Mouse (Mus musculus): ENCODE data around the gene Ralgapa2.

The Ralgapa2 gene

DNA sequence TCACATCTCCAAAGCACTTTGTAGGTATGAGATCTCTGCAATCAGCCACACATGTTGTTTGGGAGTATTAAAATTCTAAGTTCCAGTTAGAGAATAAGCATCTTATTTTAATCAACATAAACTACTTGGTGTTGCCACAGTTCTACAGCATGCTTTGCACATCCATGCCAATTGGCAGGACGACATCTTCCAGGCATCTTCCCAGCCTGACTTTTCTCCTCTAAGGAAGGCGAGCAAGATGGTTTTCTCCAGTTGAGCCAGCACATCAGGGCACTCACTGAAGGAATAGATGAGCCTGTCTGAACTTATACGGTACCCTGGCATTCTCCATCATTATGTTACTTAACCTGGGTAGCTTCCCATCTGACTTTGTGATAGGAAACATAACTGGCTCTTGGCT is 83.4 kb downstream of the Ralgapa2 start:
- in situ Hi-C loops (cut with MseI, MboI): no loop called here

DNA sequence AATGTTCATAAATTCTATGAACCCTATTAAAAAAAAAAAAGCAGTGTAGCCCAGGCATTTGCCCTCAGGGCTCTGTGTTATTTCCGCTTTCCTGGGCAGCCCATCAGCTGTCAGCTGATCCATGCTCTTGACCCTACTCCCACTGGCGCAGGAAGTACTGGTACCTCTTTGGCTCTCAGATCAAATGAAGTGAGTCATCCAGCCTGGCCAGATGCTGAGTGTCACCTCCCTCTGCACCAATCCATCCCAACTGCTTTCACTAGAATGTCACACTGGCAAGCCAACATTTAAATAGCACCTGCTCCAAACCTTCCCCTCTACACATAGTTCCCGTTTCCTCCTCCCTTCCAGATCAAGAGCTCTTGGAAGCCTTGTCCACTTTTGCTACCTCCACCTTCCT is 84.8 kb downstream of the Ralgapa2 start:
- in situ Hi-C loops (cut with MseI, MboI): no loop called here

DNA sequence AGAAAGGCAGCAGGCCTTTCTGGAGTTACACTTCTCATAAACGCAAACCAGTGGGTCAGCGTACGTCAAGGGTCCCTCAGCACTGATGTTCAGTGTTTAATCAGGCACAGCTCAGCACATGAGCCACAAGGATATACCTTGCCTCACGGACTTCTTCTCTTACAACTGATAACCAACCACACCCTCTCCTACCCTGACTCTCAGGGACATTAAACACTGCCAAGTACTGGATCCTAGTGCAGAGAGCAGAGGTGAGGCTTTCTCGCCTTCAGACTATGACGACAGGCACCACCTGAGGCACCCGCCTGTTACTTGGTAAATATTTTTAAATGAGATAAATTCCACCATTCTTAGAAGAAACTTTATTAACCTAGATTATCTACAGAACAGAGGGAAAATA is 85.8 kb downstream of the Ralgapa2 start:
- in situ Hi-C loops (cut with MseI, MboI): no loop called here

DNA sequence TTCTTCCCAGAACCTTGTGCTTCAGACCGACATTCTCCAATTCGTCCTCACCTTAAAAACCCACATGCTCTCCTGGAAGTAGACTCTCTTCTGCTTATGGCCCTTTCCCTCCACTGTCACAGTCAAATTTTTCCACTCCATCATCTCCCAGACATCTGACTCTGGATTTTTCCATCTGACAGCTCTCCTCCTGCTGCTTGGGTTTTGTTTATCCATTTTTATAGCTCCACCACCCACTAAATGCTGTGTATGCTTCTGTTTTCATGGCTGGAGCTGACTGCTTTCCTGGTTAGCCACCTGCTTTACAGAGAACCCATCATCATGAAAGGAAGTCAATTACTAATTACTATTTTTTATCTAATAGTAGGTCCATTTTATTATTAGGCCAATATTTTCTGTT is 86.9 kb downstream of the Ralgapa2 start:
- in situ Hi-C loops (cut with MseI, MboI): no loop called here

DNA sequence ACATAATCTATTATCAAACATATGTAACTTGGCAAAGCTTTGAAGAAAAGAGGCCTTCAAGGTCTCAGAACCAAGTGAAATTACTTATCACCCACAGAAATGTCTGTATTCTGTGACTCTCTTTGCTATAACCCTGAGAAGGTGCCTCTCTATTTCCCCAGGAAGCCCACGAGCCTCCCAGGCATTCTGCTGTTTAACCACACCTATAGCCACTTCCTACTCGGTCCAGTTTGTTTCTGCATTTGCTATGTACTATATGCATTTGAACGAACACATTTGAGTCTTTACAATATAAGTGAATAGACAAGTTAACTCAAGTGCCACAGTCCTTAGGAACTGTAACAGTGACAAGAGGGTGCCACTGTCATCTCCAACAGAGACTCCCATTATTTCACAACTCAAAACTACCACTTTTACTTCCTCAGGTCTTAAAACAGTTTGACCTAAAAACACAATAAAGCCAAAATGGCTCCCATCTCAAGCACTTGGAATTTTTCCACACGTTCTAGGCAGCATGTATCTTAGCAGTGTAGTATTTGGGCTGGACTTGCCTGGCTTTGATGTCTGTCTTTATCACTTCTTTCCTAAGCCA is 88.3 kb downstream of the Ralgapa2 start:
- in situ Hi-C loops (cut with MseI, MboI): no loop called here

DNA sequence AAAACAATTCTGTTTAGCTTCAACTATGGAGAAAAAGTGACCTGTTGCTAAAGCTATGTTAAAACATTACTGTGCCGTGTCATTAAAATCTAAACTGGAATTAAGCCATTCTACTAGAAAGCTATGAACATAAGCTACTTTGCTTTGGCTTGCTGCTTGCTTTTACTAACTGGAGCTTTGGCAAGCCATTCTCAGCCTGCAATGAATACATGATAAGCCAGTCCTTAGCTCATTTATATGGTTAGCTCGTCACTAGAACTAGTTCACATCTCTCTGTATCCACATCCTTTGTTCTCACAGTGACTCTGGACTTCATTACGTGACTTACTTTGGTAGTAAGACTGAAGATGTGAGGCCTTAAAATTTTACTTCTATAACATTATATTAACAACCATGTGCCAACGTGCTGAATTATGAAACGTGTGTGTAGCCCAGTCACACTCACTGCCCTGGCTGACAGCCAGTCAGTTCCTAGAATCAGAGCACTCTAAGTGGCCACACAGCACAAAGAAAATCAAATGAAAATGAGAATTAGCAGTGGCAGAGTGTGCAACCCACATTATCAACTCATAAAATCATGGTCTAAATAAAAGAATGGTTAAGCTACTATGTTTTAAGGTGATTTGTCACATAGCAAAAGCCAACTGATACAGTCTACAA is 89.0 kb downstream of the Ralgapa2 start:
- in situ Hi-C loops (cut with MseI, MboI): no loop called here

DNA sequence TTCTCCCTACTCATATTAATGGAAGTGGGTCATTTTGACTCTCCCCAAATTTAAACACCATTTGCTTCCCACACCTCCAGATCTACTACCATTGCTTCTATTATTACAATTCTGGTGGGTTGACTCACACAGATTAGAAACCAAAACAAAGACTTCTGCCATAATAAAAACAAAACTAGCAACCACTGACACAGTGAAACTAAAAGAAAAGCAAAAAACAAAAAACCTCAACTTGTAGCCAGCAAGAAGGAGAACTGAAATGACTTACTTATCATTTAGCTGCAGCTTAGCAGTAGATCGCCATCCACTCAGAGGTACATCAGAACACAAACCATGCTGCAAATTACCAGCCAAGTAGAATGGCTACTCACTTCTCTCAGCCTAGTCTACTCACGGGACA is 95.9 kb downstream of the Ralgapa2 start:
- in situ Hi-C loops (cut with MseI, MboI): no loop called here

DNA sequence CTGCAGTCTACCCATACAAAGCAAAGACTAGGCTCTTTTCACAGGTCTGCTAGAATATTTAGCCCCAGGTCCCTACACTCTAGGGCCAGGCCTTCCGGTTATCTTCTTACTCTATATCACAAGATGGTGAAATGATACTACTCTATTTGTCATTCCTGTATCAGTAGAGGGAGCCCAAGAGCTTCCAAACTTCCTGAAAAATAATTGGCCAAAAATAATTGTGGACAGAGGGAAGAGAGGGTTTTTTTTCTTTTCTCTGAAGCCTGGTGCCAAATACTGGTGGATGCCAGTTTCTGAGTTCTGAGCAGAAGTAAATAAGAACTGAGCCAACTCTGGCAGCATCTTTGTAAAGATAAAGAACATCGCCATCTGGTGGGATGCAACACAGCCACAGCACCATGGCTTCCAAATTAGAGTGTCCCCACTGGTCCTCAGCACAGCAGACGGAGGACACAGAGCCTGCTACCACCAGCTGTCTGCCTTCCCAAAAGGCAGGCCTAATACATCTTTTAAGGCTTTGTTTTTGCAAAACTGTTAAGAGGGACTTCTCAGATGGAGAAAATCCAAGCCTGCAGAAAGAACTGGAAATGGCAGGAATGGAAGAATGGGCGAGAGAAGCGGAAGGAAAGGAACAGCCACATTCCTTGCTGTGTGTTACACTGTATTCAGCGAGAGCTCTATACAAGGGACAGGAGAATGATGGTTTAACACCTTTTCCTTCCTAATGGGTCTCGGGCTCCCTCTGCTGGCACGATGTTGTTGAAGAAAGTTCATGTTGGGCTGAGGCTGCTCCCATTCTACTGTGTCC is 97.5 kb downstream of the Ralgapa2 start:
- in situ Hi-C loops (cut with MseI, MboI): no loop called here

DNA sequence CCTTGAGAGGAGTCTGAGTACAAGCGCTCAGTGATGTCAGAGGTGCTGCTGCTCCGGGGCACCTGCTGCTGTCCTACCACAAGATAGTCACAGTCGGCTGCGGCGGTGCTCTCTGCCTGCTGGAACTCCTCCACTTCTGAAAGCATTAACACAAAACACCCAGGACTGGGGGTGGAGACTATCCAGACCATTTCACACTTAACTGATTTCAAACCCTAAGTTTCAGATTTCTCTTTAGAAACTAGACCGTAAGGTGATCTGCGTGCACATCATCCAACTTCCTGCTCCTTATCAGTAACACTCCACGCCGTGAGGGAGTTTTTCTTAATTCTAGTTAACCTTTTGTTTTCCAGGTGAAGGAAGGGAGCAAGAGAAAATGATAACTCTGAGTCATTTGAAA is 99.4 kb downstream of the Ralgapa2 start:
- in situ Hi-C loops (cut with MseI, MboI): no loop called here

DNA sequence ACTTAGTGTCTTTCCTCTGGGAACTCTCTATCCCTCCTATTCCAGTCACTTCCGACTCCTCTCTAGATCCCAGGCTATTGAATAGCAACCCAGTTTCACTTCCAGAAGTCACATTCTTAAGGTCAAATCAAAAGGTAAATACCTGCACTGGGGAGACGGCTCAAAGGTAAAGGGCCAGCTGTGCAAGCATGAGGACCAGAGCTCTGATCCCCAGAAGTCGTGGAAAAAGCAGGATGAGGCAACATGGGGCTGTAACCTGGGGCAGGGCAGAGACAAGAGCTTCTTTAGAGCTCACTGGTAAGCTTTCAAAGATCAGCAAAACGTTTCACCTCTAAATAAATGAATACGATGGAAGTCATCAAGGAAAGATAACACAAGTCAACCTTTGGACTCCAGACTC is 100.2 kb downstream of the Ralgapa2 start:
- in situ Hi-C loops (cut with MseI, MboI): no loop called here

DNA sequence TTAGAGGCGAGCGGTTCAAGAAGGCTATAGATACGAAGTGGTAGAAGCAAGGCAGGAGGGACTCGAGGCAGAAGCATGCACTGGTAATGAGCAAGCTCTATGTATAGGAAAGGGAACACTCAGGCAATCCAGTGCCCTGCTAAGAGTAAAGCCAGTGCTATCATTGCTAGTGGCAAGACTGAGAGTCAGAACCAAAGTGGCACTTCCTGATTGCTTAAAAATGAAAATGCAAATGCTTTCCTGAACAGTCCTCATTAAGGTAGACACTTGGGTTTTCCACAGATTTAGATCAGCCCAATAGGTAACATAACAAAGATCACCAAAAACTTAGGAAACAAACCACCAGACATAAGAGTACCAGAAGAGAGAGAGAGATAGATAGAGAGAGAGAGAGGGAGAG is 105.1 kb downstream of the Ralgapa2 start:
- in situ Hi-C loops (cut with MseI, MboI): no loop called here

DNA sequence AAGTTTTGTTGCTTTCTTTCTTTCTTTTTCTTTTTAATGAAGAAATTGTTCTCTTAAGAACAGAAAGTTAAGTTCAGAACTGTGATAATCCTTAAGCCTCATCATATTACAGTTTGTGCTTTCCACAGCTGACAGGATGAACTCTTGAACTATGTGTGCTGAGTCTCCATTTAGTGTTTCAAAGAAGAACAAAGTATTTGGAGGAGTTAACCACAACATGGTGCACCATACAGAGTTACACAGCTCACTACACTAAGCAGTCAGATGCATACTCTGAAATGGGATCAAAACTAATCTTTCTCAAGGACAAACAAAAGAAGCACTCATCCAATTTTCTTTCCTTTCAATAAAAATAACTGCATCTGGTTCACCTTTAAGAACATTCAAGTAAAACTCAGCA is 110.6 kb downstream of the Ralgapa2 start:
- in situ Hi-C loops (cut with MseI, MboI): no loop called here

DNA sequence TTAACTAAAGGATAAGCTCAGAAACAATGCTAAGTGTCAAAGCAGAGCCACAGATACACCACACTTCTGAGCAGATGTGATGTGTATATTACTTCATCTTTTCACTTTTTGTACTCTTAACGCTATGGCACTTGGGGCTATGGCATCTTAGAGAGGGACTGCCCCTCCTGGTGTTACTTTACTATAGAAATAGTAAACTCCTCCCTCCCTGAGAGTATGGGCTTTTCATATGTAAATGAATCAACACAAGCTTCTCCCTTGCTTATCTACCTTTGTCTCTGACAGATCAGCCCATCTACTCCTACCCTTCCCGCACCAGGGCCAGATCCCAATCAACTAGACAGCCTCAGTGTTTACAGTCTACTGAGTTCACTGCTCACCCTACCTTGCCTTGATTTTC is 111.4 kb downstream of the Ralgapa2 start:
- in situ Hi-C loops (cut with MseI, MboI): no loop called here

DNA sequence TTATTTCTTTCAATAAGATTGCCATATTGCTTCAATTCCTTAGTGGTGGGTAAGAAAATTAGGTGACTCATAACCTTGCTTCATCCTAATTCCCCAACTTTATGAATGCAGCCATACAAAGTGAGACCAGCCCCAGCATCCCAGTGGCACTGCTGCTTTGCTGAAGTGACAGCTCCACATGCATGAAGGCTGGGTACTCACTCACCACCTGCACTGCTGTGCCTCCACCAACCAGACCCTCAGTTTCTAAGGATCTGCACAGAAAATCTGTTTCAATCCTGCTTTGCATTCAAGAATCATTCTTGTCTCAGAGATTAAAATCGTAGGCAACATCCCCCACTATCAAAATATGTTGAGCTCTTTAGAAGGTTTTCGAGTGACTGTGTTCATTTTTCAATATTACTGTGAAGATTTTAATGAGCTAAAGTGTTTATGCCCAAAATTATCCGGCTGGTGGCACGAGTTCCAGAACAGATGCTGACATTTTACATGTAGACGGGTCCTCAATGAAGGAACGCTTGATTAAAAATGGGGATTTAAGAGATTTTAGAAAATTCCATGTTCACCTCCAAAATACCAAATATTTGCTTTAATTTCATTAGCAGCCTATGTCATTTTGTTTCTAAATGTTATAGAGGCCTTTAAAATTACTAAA is 113.8 kb downstream of the Ralgapa2 start:
- in situ Hi-C loops (cut with MseI, MboI): loop anchor here (25.0 kb wide), 1 partner anchor 436 kb away; no protein-coding TSS in a partner anchor

DNA sequence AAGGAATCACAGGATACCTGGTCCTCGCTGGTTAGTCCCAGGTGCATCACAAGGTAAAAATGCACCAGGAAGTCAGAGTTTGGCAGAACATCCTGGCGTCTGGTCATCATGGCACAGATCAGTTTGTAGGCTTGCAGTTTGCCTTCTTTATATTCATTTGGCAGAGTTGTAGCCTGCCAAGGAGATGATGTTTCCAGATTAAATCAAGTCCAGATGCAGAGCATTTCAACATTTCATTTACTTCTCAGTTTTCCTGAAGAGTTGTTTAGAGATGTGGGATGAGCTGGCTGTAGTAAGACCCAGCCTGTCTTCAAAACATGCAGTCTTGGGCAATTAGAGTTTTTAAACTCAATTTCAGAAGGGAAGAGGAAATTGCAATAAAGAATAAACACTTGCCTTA is 124.9 kb downstream of the Ralgapa2 start:
- in situ Hi-C loops (cut with MseI, MboI): loop anchor here (25.0 kb wide), 1 partner anchor 425 kb away; no protein-coding TSS in a partner anchor

DNA sequence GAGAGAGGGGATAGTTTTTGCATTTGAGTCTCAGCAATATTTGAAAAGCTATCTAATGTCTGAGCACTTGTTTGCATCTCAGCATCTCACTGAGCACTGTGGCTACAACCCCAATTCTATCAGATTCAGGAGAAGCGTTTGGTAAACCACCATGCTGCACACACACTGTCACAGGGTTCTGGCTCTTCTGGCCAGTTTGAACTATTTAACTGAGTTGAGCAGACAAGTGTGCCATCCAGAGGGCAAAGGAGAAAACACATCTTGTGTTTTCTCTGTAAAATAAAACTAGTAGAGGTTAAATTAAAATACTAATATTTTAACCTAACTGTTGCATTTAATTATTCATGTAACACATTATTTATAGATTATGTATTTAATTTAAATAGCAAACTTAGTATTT is 127.6 kb downstream of the Ralgapa2 start:
- in situ Hi-C loops (cut with MseI, MboI): loop anchor here (25.0 kb wide), 1 partner anchor 422 kb away; no protein-coding TSS in a partner anchor

DNA sequence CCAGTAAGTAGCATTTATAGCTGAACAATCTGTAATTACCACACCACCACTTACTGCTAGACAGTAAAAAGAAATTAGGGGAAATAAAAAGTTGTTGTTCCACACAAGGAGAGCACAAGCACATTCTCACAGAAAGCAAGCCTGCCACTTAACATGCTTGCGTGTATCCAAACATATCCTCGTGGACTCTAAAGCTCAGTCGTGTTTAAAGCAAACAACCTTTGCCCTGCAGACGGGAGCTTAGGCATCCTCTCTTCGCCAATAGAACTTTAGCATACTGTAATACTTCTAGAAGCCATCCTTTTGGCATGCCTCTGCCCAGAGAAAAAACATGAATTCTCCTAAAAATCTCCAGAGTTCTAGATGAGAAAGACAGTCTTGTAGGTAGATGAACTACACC is 135.9 kb downstream of the Ralgapa2 start:
- in situ Hi-C loops (cut with MseI, MboI): loop anchor here (25.0 kb wide), 1 partner anchor 414 kb away; no protein-coding TSS in a partner anchor

DNA sequence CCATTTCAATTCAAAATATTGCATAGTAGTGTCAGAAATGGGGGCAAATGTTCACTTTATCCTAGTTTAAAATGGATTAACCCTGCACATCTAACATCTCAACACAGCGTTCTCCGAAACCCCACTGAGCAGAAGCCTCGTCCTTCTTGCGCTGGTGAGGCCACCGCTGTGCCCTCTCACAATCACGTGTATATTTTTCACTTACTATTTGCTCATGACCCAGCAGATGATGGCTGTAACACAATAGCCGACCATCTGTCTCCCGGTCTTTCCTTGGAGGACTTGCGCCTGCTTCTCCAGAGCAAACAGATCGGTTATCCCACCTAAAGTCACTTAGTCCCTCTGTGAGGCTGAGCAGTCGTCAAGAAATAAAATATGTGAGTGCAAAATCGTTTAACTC is 146.0 kb downstream of the Ralgapa2 start:
- in situ Hi-C loops (cut with MseI, MboI): no loop called here

DNA sequence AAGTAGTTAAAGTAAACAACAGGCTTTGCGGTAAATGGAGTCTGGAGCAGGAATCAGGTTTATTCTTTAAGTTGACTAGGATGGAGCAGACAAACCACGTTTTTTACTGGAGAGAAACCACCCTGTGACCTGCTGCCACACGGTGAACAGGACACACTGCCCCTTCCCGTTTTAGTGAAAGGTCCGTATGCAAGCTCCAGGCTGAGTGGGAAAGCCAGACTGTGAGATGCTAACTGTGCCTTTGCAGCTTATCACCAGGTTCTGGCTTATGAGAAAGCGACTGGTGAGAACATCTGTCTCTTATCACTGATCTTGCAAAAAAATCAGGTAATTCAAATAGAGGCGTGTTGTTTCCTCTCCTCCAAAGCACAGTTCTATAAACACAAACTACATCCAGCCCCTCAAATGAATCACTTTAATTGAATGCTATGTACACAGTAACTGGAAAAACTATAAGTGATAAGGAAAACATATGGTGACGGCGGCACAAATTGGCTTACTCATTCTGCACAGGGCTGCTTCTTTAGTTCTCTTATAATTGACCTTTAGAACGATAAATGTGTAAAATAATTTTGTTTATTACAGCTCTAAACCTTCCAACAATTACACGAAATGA is 146.7 kb downstream of the Ralgapa2 start:
- in situ Hi-C loops (cut with MseI, MboI): no loop called here

DNA sequence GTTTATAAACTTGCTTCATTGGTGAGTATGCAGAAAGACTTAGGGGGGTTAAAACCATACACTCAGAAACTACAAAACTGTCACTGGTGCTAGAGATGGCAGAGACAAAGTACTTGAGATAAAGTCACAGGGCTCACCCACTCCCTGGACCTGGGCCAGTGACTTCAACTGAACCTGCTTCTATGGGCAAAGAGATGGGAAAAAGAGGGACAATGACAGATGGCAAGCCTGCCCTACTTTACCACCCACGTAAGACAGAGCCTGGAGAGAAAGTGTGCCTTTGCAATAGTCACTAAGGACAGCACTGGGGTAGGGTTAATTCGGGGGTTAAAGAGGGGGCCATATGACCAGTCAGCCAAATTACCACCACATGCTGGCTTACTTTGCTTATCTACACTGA is 148.7 kb downstream of the Ralgapa2 start:
- in situ Hi-C loops (cut with MseI, MboI): no loop called here

DNA sequence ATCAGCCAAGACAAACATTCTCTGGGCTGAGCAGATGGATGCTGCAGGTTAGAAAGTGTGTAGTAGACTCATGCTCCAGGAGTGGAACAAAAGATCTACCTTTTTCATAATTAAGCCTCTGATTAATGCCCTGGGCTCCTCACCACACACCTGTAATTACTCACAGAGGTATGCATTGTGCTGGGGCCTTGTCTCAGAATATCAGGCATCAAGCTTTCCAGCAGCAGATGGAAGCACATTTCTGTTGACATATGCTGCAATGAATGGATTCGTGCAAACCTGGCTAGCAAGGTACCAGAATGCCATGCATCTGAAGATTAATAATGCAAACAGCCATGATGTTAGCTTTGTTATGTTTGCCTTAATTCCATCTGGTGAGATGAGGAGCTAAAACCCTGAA is 149.2 kb downstream of the Ralgapa2 start:
- in situ Hi-C loops (cut with MseI, MboI): no loop called here

DNA sequence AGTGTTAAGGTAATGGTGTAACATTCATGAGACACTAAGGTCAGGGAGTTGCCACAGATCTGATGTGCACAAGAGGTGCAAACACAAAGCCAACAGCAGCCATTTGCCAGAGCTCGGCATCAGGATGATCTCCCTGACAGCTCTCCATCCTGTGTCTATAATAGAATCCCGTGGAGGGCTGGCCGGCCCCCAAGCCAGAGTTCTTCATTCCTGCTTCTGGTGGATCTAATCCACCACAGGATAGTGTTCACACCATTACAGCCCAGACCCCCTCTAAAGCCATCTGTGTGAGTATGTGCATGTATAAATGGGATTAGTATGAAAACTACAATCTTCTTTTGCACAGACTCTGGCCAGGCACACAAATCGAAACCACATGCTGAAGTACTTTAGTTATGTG is 150.2 kb downstream of the Ralgapa2 start:
- in situ Hi-C loops (cut with MseI, MboI): no loop called here

Measured in mouse trophoblast stem cell (cell line).